Mouse (Mus musculus): ENCODE data around the gene Cadm4. TPM values are rescaled to one million over a fixed set of nuclear protein-coding genes. Genes with fewer than 3 reads are reported as not detected.
A peak's percentile ranks its signal among the peaks of the same experiment; 100 is the strongest.

The Cadm4 gene
- polyA plus RNA-seq, 1 experiment from 2014 or later, result 1.9 TPM

DNA sequence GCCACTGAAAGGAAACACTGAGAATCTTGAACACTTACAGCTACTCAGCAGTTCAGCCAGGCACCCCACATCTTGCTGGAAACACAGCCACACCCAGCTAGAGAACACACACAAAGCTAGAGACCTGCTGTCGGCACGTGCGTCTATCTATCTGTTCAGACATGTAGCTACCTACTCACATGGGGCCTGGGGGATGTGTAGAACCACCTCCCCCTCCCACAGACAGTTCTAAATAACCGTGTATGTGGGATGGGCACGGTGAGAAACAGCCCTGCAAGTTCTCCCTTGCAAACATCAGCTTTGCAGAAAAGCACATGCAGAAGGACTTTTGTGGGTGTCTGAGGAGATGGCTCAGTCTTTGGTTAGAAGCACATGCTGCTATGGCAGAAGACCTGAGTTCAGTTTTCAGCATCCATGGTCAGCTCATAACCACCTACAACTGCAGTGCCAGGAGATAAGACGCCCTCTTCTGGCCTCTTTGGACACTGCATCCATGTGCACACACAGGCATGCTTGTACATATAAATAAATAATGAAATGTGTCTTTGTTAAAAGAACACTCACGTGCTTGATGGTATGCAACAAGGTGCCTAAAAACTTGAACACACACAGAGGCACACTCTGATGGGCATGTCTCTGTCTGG lies 35.0 kb upstream of the Cadm4 start:
- ATAC-seq (replicated peaks; ENCODE audit: insufficient number of reproducible peaks, low FRiP score, low TSS enrichment, low read depth) (no peak), DNase-seq (ENCODE audit: low spot score) (no peak)
- Histone ChIP-seq H3K27me3 (ENCODE audit: control insufficient read depth, insufficient read depth, low read length) (no peaks in the 10 kb centered on the region), H3K4me2 (ENCODE audit: low read depth, low read length) (no peak overlapping the region), H3K9me3 (replicated peaks; ENCODE audit: control insufficient read depth, low read length) (no peaks in the 10 kb centered on the region), H3K4me3 (ENCODE audit: low read depth, low read length) (no peak overlapping the region), H3K9ac (replicated peaks; ENCODE audit: low read length) (no peak overlapping the region), H3K4me1 (ENCODE audit: control insufficient read depth, insufficient read depth, low read length) (no peaks in the 10 kb centered on the region), H3K36me3 (replicated peaks; ENCODE audit: control insufficient read depth, insufficient read depth, low read depth, low read length) (no peaks in the 10 kb centered on the region), H3K27ac (replicated peaks; ENCODE audit: low read depth, low read length) (no peak overlapping the region)
- WGBS, result 76% methylated on average over 7 of the region's 7 CpGs

DNA sequence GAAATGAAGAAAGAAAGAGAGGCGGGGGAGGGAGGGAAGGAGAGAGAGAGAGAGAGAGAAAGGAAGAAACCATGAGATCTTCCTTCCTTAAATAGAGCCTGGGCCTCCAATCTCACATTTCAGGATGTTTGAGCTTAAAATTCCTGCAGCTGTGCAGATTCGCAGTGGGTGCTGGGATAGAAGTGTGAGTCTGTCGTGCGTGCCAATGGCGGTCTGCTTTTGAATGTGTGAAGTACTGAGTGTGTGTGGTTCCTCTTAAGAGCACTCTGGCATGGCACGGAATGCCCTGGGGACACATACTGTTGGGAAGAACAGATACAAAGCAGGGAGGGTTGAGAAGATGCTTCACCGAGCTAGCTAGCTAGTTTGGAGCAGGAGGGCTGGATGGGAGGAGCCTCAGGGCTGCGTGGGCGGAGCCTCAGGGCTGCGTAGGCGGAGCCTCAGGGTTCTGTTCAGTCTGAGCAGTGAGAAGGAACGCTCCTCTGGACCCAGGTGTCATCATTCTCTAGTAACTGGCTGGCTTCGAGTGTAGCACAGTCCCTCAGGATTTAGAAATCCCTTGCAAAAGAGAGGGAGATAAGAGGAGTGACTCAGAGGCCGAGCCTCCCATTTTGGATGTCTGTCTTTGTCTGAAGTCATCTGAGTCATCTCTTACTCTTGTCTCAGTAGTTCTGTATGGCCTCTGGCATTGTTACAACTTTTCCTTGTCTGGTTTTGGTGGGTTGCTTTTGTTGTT lies 32.9 kb upstream of the Cadm4 start:
- H3K4me2 ChIP-seq (ENCODE audit: low read depth, low read length), result no peak overlapping the region
- no peaks in the 10 kb centered on the region for H3K4me1 ChIP-seq (ENCODE audit: control insufficient read depth, insufficient read depth, low read length)
- no peaks in the 10 kb centered on the region for H3K36me3 ChIP-seq (replicated peaks; ENCODE audit: control insufficient read depth, insufficient read depth, low read depth, low read length)
- DNase-seq (ENCODE audit: low spot score) (no peak), ATAC-seq (replicated peaks; ENCODE audit: insufficient number of reproducible peaks, low FRiP score, low TSS enrichment, low read depth) (0 out of 2 replicates have a peak, but pooled peaks have one; percentile 37)
- H3K27me3 ChIP-seq (ENCODE audit: control insufficient read depth, insufficient read depth, low read length), result no peaks in the 10 kb centered on the region
- H3K4me3 ChIP-seq (ENCODE audit: low read depth, low read length), result no peak overlapping the region
- no peaks in the 10 kb centered on the region for H3K9me3 ChIP-seq (replicated peaks; ENCODE audit: control insufficient read depth, low read length)
- WGBS, result 64% methylated on average over 14 of the region's 14 CpGs
- no peak overlapping the region for H3K9ac ChIP-seq (replicated peaks; ENCODE audit: low read length)
- no peak overlapping the region for H3K27ac ChIP-seq (replicated peaks; ENCODE audit: low read depth, low read length)

DNA sequence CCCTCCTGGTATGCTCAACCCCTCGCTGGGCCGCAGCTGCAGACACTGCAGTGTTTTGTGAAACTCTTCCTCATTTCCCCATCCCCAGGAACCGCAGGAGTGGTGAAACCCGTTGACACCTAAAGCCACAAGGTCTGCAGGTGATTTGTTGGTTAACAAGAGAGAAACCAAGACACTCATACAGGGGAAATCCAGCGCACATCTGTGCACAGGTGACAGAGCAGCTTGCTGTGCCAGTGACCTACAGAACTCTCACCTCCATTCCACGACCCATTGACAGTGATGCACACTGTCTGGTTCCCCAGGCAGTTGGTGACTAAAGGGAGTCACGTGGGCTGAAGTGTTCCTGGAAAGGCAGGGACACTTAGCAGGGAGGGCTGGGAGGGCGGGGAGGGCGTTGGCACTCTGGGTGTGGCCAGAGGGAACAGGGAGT lies 31.2 kb upstream of the Cadm4 start:
- Histone ChIP-seq H3K27me3 (ENCODE audit: control insufficient read depth, insufficient read depth, low read length) (no peaks in the 10 kb centered on the region), H3K27ac (replicated peaks; ENCODE audit: low read depth, low read length) (no peak overlapping the region), H3K4me3 (ENCODE audit: low read depth, low read length) (no peak overlapping the region), H3K4me2 (ENCODE audit: low read depth, low read length) (no peak overlapping the region), H3K9ac (replicated peaks; ENCODE audit: low read length) (no peak overlapping the region), H3K9me3 (replicated peaks; ENCODE audit: control insufficient read depth, low read length) (no peaks in the 10 kb centered on the region), H3K36me3 (replicated peaks; ENCODE audit: control insufficient read depth, insufficient read depth, low read depth, low read length) (no peaks in the 10 kb centered on the region), H3K4me1 (ENCODE audit: control insufficient read depth, insufficient read depth, low read length) (no peaks in the 10 kb centered on the region)
- no peak for ATAC-seq (replicated peaks; ENCODE audit: insufficient number of reproducible peaks, low FRiP score, low TSS enrichment, low read depth)
- DNase-seq (ENCODE audit: low spot score), result no peak
- WGBS, result 71% methylated on average over 9 of the region's 9 CpGs

DNA sequence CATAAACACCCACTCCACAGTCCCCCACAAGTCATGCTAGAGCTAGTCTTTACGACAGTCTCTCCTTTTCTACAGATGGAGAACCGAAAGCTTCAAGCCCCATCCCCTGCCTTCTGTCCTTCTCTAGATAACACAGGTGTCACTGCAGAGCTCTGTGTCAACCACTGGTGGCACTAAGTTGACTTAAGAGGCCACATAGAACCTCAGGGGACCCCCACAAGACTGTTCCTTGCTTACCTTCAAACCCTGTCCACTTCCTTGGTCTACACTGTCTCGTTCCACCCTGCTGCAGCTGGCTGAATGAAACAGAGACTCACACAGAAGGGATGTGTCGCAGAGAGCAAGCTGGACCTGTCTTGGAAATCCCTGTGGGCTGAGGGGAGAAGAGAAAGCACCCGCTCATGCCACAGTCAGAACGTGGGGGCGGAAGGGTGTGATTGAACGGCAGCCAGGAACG lies 29.9 kb upstream of the Cadm4 start, which contains the start of gene Irgc1:
TSS of gene Irgc1 (minus strand) at position 443 of the 457 bp plus-strand sequence.
- Histone ChIP-seq H3K36me3 (replicated peaks; ENCODE audit: control insufficient read depth, insufficient read depth, low read depth, low read length) (no peaks in the 10 kb centered on the region), H3K9me3 (replicated peaks; ENCODE audit: control insufficient read depth, low read length) (no peaks in the 10 kb centered on the region), H3K27me3 (ENCODE audit: control insufficient read depth, insufficient read depth, low read length) (no peaks in the 10 kb centered on the region), H3K4me3 (ENCODE audit: low read depth, low read length) (no peak within 1 kb of the TSS), H3K9ac (replicated peaks; ENCODE audit: low read length) (no peak within 1 kb of the TSS), H3K4me2 (ENCODE audit: low read depth, low read length) (no peak within 1 kb of the TSS), H3K4me1 (ENCODE audit: control insufficient read depth, insufficient read depth, low read length) (no peaks in the 10 kb centered on the region), H3K27ac (replicated peaks; ENCODE audit: low read depth, low read length) (no peak within 1 kb of the TSS)
- 85% methylated on average over 9 of the region's 9 CpGs for WGBS
- DNase-seq (ENCODE audit: low spot score) (no peak), ATAC-seq (replicated peaks; ENCODE audit: insufficient number of reproducible peaks, low FRiP score, low TSS enrichment, low read depth) (no peak)

DNA sequence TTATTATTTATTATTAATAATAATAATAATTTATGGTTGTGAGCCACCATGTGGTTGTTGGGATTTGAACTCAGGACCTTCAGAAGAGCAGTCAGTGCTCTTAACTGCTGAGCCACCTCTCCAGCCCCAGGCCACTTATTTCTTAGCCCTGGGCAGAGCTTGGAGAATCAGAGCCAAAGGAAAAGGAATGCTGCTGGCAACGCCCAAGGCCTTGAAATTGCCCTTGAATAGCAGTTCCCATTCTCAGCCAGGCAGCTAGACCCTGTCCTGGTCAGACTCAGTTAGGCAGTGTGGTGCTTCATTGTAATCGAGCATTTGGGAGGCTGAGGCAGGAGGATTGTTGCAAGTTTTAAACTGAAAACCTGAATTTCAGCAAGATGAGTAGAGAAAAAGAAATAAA lies 27.6 kb upstream of the Cadm4 start:
- Histone ChIP-seq H3K27ac (replicated peaks; ENCODE audit: low read depth, low read length) (no peak overlapping the region), H3K9ac (replicated peaks; ENCODE audit: low read length) (no peak overlapping the region), H3K9me3 (replicated peaks; ENCODE audit: control insufficient read depth, low read length) (no peaks in the 10 kb centered on the region), H3K4me3 (ENCODE audit: low read depth, low read length) (no peak overlapping the region), H3K27me3 (ENCODE audit: control insufficient read depth, insufficient read depth, low read length) (no peaks in the 10 kb centered on the region), H3K36me3 (replicated peaks; ENCODE audit: control insufficient read depth, insufficient read depth, low read depth, low read length) (no peaks in the 10 kb centered on the region), H3K4me1 (ENCODE audit: control insufficient read depth, insufficient read depth, low read length) (no peaks in the 10 kb centered on the region), H3K4me2 (ENCODE audit: low read depth, low read length) (no peak overlapping the region)
- ATAC-seq (replicated peaks; ENCODE audit: insufficient number of reproducible peaks, low FRiP score, low TSS enrichment, low read depth), result no peak
- no peak for DNase-seq (ENCODE audit: low spot score)
- WGBS, result 67% methylated on average over 2 of the region's 2 CpGs

DNA sequence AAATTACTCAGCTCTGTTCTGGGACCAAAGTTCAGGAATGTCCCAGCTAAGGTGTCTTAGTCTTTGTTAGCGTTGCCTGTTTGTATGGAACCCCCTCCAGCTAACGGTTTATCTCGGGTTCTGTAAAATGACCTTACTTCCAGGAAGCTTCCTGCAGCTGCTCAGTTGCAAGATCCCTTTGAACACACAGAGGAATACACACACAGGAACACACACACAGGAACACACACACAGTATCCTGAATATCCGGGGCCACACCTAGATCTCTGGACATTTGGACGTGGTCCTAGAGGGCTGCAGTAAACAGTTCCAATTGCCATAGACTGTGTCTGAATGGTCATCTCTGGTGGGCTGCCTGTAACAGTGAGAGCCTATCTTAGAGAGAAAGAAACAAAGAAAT lies 26.1 kb upstream of the Cadm4 start:
- WGBS, result 76% methylated on average over 5 of the region's 5 CpGs
- no peak for ATAC-seq (replicated peaks; ENCODE audit: insufficient number of reproducible peaks, low FRiP score, low TSS enrichment, low read depth)

DNA sequence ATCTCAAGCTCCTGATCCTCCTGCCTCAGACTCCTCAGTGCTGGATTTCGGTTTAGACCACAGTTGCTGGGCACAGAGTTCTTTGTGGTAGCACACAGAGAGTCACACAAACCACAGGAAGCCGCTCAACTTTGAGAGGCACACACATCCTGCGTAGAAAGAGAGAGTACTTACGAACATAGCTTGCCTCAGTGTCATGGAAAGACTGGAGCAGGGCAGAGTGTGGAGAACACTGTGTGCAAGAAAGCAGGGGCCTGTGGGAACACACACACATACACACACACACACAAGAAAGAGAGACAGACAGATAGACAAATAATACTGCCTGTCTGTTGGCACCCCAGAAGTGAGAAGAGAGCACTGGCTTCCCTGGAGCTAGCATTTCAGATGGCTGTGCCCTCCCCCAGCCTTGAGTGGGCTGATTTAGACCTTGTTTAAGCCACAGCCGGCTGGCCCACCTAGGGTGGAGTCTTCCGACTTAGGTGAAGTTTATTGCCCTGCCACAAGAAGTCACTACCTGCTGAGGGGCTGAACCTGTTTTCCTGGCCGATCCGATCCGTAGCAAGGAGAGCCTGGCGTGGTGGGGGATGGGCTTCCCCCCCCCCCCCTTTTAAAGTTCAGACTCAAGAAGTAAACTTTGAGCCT lies 24.0 kb upstream of the Cadm4 start:
- no peak for DNase-seq (ENCODE audit: low spot score)
- no peak overlapping the region for H3K9ac ChIP-seq (replicated peaks; ENCODE audit: low read length)
- H3K27ac ChIP-seq (replicated peaks; ENCODE audit: low read depth, low read length), result no peak overlapping the region
- H3K27me3 ChIP-seq (ENCODE audit: control insufficient read depth, insufficient read depth, low read length), result no peaks in the 10 kb centered on the region; the same call in 1 of the 2 replicates
- no peak overlapping the region for H3K4me2 ChIP-seq (ENCODE audit: low read depth, low read length)
- no peak for ATAC-seq (replicated peaks; ENCODE audit: insufficient number of reproducible peaks, low FRiP score, low TSS enrichment, low read depth)
- H3K4me1 ChIP-seq (ENCODE audit: control insufficient read depth, insufficient read depth, low read length), result no peaks in the 10 kb centered on the region
- H3K9me3 ChIP-seq (replicated peaks; ENCODE audit: control insufficient read depth, low read length), result no peaks in the 10 kb centered on the region
- 63% methylated on average over 10 of the region's 10 CpGs for WGBS
- no peaks in the 10 kb centered on the region for H3K36me3 ChIP-seq (replicated peaks; ENCODE audit: control insufficient read depth, insufficient read depth, low read depth, low read length)
- no peak overlapping the region for H3K4me3 ChIP-seq (ENCODE audit: low read depth, low read length)

More for the DNA sequence above, 26.1 kb upstream of the Cadm4 start:
- Histone ChIP-seq H3K4me3 (ENCODE audit: low read depth, low read length) (no peak overlapping the region), H3K4me1 (ENCODE audit: control insufficient read depth, insufficient read depth, low read length) (no peaks in the 10 kb centered on the region), H3K9me3 (replicated peaks; ENCODE audit: control insufficient read depth, low read length) (no peaks in the 10 kb centered on the region), H3K36me3 (replicated peaks; ENCODE audit: control insufficient read depth, insufficient read depth, low read depth, low read length) (no peaks in the 10 kb centered on the region), H3K27me3 (ENCODE audit: control insufficient read depth, insufficient read depth, low read length) (no peaks in the 10 kb centered on the region), H3K4me2 (ENCODE audit: low read depth, low read length) (no peak overlapping the region), H3K27ac (replicated peaks; ENCODE audit: low read depth, low read length) (no peak overlapping the region), H3K9ac (replicated peaks; ENCODE audit: low read length) (no peak overlapping the region)
- no peak for DNase-seq (ENCODE audit: low spot score)

DNA sequence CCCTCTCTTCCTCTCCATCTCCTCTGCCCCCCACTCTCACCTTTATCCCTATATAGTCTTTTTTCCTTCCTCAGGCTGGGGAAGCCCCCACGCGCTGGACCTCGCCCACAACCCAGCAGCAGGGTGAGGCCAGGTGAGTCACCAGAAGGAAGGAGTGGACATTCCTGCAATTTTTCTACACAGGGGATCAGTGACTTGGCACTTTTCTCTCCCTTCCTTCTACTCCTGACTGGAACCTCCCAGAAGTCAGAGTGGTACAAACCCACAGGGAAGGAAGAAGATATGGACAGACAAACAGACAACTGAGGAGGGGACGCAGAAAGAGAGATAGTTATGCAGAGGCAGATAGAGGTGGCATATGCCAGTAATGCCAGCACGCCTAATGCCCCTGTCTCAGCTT lies 22.4 kb upstream of the Cadm4 start:
- Histone ChIP-seq H3K9ac (replicated peaks; ENCODE audit: low read length) (no peak overlapping the region), H3K36me3 (replicated peaks; ENCODE audit: control insufficient read depth, insufficient read depth, low read depth, low read length) (no peaks in the 10 kb centered on the region), H3K9me3 (replicated peaks; ENCODE audit: control insufficient read depth, low read length) (no peaks in the 10 kb centered on the region), H3K4me1 (ENCODE audit: control insufficient read depth, insufficient read depth, low read length) (no peaks in the 10 kb centered on the region), H3K4me3 (ENCODE audit: low read depth, low read length) (no peak overlapping the region), H3K4me2 (ENCODE audit: low read depth, low read length) (no peak overlapping the region), H3K27me3 (ENCODE audit: control insufficient read depth, insufficient read depth, low read length) (no peaks in the 10 kb centered on the region; the same call in 1 of the 2 replicates), H3K27ac (replicated peaks; ENCODE audit: low read depth, low read length) (no peak overlapping the region)
- 78% methylated on average over 5 of the region's 5 CpGs for WGBS
- ATAC-seq (replicated peaks; ENCODE audit: insufficient number of reproducible peaks, low FRiP score, low TSS enrichment, low read depth) (no peak), DNase-seq (ENCODE audit: low spot score) (no peak)
